Mouse (Mus musculus) embryo, embryonic 9.5 days (tissue): ENCODE results near the gene Trmt61a.
"Not testable (repeated sequence)": the region's sequence is repeated elsewhere in the genome, so short reads cannot be mapped to it uniquely, and the experiment has no call there.

ENCODE experiments used
- DNase-seq: peaks from one replicate; pipeline ENCODE4 v3.0.0-alpha.2; 2017; ENCODE audit errors: extremely low spot score

Trmt61a gene

GRCm38 (mm10) chr12:111677882-111678669 is at the start of gene Trmt61a:
Trmt61a (plus strand) TSS chr12:111678105.
- peak; percentile 94 for DNase-seq

GRCm38 (mm10) chr12:111648061-111648645 is 29.8 kb upstream of the Trmt61a start:
- peak; percentile 70 for DNase-seq

GRCm38 (mm10) chr12:111652953-111653352 is 25.0 kb upstream of the Trmt61a start:
- DNase-seq: no peak

- DNase-seq: peak; percentile 57
Observed at GRCm38 (mm10) chr12:111653434-111653833, 24.5 kb upstream of the Trmt61a start.

GRCm38 (mm10) chr12:111655695-111656094 is 22.2 kb upstream of the Trmt61a start:
- DNase-seq: no peak

- no peak for DNase-seq
Observed at GRCm38 (mm10) chr12:111659331-111659730, 18.6 kb upstream of the Trmt61a start.

- DNase-seq: no peak
Observed at GRCm38 (mm10) chr12:111660628-111661027, 17.3 kb upstream of the Trmt61a start.

GRCm38 (mm10) chr12:111661554-111661953 is 16.4 kb upstream of the Trmt61a start:
- not testable (repeated sequence) for DNase-seq

GRCm38 (mm10) chr12:111663228-111664143 is 14.4 kb upstream of the Trmt61a start:
- no peak for DNase-seq

- DNase-seq: no peak
Observed at GRCm38 (mm10) chr12:111664144-111664634, 13.7 kb upstream of the Trmt61a start.

- DNase-seq: no peak
Observed at GRCm38 (mm10) chr12:111665041-111665880, 12.6 kb upstream of the Trmt61a start.

GRCm38 (mm10) chr12:111666380-111666779 is 11.5 kb upstream of the Trmt61a start:
- no peak for DNase-seq

GRCm38 (mm10) chr12:111667421-111667820 is 10.5 kb upstream of the Trmt61a start:
- no peak for DNase-seq

GRCm38 (mm10) chr12:111668457-111668912 is 9.4 kb upstream of the Trmt61a start:
- peak; percentile 90 for DNase-seq

GRCm38 (mm10) chr12:111669000-111669788 is 8.7 kb upstream of the Trmt61a start:
- DNase-seq: no peak

- DNase-seq: no peak
Observed at GRCm38 (mm10) chr12:111669961-111670360, 7.9 kb upstream of the Trmt61a start.

- DNase-seq: no peak
Observed at GRCm38 (mm10) chr12:111670371-111670971, 7.4 kb upstream of the Trmt61a start.

GRCm38 (mm10) chr12:111670976-111671375 is 6.9 kb upstream of the Trmt61a start:
- no peak for DNase-seq

GRCm38 (mm10) chr12:111671431-111671902 is 6.4 kb upstream of the Trmt61a start:
- DNase-seq: peak; percentile 61

GRCm38 (mm10) chr12:111672176-111672575 is 5.7 kb upstream of the Trmt61a start, which contains the start of gene Ckb:
Ckb (minus strand) TSS chr12:111672338.
- DNase-seq: peak; percentile 85
